Mouse (Mus musculus) embryonic facial prominence, embryonic 13.5 days (tissue): ENCODE measurements around the gene Tnfrsf11a. TPM values are rescaled to one million over a fixed set of nuclear protein-coding genes. Genes with fewer than 3 reads are reported as not detected.

Experiments used
- ATAC-seq: fragments of 200-750 bp; cut with Nextera tagmentation; 2 replicates; pipeline ENCODE4 v1.8.0; 2017; ENCODE audit warnings: low read depth; ENCODE audit not compliant: insufficient number of reproducible peaks, insufficient read depth, low FRiP score, low TSS enrichment
- H3K27ac ChIP-seq: fragments of 300-500 bp; sonication (generic); 2 replicates; pipeline ENCODE4 v1.5.1; 2015; ENCODE audit warnings: moderate library complexity, mild to moderate bottlenecking, inconsistent platforms
- H3K27me3 ChIP-seq: fragments of 300-500 bp; sonication (generic); 2 replicates; pipeline ENCODE4 v1.6.1; 2015; ENCODE audit warnings: mild to moderate bottlenecking, inconsistent platforms
- H3K36me3 ChIP-seq: fragments of 300-500 bp; sonication (generic); 2 replicates; pipeline ENCODE4 v1.6.1; 2015; ENCODE audit warnings: mild to moderate bottlenecking, inconsistent platforms
- H3K4me1 ChIP-seq: fragments of 300-500 bp; sonication (generic); 2 replicates; pipeline ENCODE4 v1.6.1; 2015; ENCODE audit warnings: inconsistent platforms
- H3K4me2 ChIP-seq: fragments of 300-500 bp; sonication (generic); 2 replicates; pipeline ENCODE4 v1.6.1; 2015; ENCODE audit warnings: moderate library complexity, mild to moderate bottlenecking, inconsistent platforms
- H3K4me3 ChIP-seq: fragments of 300-500 bp; sonication (generic); 2 replicates; pipeline ENCODE4 v1.5.1; 2015; ENCODE audit warnings: mild to moderate bottlenecking, inconsistent platforms
- H3K9ac ChIP-seq: fragments of 300-500 bp; sonication (generic); 2 replicates; pipeline ENCODE4 v1.6.1; 2015; ENCODE audit warnings: mild to moderate bottlenecking, inconsistent platforms
- H3K9me3 ChIP-seq: fragments of 300-500 bp; sonication (generic); 2 replicates; pipeline ENCODE4 v1.6.1; 2016; ENCODE audit warnings: inconsistent platforms
- WGBS: fragments of 180-500 bp; shearing (Covaris S2); methylation state at CpG from one replicate; pipeline ENCODE4 v1.1.7; 2015; ENCODE audit warnings: mixed read lengths; 5-methylcytosine and 5-hydroxymethylcytosine counted together
- polyA plus RNA-seq: library from polyadenylated mRNA; unstranded; fragments of >200 nt; fragmentation: Nextera tagmentation; extraction: Ambion mirVana; gene quantifications from 2 replicates; pipeline ENCODE4 v1.2.1, GENCODE M21; 2015

Gene Tnfrsf11a
- polyA plus RNA-seq, 1 experiment from 2014 or later = 0.91 TPM

DNA sequence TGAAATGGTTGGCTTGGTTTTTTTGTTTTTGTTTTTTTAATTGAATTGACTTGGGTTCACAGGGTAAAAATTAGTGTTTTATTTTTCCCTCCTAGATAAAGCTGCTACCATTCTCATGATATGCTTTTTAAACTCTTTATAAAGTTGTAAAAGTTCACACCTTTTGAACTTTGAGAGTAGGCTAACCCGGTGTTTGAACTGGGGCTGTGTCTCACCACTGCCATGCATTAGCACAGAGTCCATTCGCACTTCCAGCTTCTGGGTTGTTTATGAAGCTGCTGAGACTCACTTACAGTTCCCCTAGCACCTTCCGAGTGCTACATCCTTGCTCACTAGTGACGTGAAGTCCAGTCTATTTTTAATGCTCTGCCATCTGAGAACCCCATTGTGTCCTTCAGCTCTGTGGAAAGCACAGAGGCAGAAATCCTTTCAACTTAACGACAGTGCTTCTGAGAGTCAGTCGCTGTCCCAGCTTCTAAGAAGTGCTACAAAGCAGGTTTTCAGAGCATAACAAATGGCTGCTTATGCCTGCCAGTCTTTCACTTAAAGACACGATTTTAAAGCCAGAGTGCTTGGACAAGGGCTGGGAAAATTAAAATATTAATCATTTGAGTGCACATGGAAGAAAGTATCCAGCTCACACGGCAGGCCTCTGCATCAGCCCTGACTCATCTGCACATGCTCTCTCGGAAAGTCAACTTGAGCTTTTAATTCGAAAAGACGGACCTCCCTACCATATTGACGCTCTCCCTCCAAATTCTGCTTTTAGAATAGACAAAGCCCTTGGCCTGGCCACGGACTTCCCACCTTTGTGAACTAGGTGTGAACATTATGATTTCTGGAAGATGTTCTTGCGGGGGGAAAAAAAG is 34.1 kb downstream of the Tnfrsf11a start:
- H3K27ac ChIP-seq = no peak overlapping the region
- H3K4me1 ChIP-seq = peaks cover 15% of the 10 kb centered on the region
- H3K36me3 ChIP-seq = no peaks in the 10 kb centered on the region
- ATAC-seq = no peak
- WGBS = 55% methylated on average over 14 of the region's 14 CpGs
- no peak overlapping the region for H3K9ac ChIP-seq
- no peaks in the 10 kb centered on the region for H3K27me3 ChIP-seq
- H3K9me3 ChIP-seq = no peaks in the 10 kb centered on the region
- no peak overlapping the region for H3K4me2 ChIP-seq
- no peak overlapping the region for H3K4me3 ChIP-seq

DNA sequence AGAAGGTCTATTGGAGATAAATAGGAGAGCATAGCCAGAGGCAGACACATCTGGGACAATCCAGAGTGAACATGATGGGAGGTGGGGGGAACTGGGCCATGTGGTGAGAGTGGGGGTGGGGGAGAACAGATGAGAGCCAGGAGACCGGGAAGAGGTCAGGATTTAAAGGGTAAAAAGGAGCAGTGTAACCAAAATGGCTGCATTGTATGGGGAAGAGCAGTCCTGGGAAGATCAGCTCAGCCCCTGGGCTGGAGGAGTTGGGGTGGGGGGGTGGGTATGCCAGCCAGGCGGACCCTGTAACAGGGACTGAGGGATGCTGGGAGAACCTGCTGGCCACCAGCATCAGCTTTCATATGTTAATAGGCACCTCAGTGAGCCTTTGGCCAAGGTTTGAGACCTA is 34.8 kb downstream of the Tnfrsf11a start:
- no peaks in the 10 kb centered on the region for H3K27me3 ChIP-seq
- H3K9ac ChIP-seq = no peak overlapping the region
- H3K27ac ChIP-seq = no peak overlapping the region
- H3K4me1 ChIP-seq = peaks cover 17% of the 10 kb centered on the region
- H3K9me3 ChIP-seq = no peaks in the 10 kb centered on the region
- H3K4me2 ChIP-seq = no peak overlapping the region
- WGBS = 59% methylated on average over 2 of the region's 2 CpGs
- ATAC-seq = no peak
- no peak overlapping the region for H3K4me3 ChIP-seq
- no peaks in the 10 kb centered on the region for H3K36me3 ChIP-seq

GRCm38 (mm10) chr1:105815736-105816135 is 35.2 kb downstream of the Tnfrsf11a start:
- WGBS = 88% methylated on average over 3 of the region's 3 CpGs

DNA sequence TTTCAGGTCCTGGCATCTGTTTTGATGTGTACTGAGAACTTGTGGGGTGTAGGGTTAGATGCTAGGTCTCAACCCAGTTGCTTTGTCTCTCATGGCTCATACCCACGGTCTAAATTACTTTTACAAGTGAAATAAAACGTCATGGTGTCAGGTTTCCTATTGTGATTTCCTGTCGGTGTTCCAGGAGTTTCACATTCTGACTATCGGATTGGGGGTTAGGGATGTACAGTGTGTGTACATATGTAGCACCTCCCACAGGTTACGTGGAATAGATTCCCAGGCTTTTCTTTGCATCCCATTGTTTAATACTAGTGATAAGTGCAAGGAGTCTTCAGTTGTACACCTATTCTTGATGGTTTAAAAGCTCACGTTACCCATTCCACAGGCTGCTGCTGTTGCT is 38.5 kb downstream of the Tnfrsf11a start:
- no peak overlapping the region for H3K4me3 ChIP-seq
- 29% methylated on average over 6 of the region's 6 CpGs for WGBS
- no peaks in the 10 kb centered on the region for H3K27me3 ChIP-seq
- H3K4me1 ChIP-seq = peaks cover 13% of the 10 kb centered on the region
- no peak overlapping the region for H3K27ac ChIP-seq
- H3K9me3 ChIP-seq = no peaks in the 10 kb centered on the region
- peak overlapping the region; percentile 16; the same call in 1 of the 2 replicates for H3K4me2 ChIP-seq
- no peak for ATAC-seq
- no peak overlapping the region for H3K9ac ChIP-seq
- H3K36me3 ChIP-seq = no peaks in the 10 kb centered on the region

More at GRCm38 (mm10) chr1:105815736-105816135, 35.2 kb downstream of the Tnfrsf11a start:
- no peaks in the 10 kb centered on the region for H3K9me3 ChIP-seq
- no peak overlapping the region for H3K9ac ChIP-seq
- no peaks in the 10 kb centered on the region for H3K27me3 ChIP-seq
- ATAC-seq = no peak
- no peak overlapping the region for H3K27ac ChIP-seq
- no peak overlapping the region for H3K4me2 ChIP-seq
- no peak overlapping the region for H3K4me3 ChIP-seq
- peaks cover 17% of the 10 kb centered on the region for H3K4me1 ChIP-seq
- H3K36me3 ChIP-seq = no peaks in the 10 kb centered on the region

- Histone ChIP-seq H3K4me1 (peaks cover 13% of the 10 kb centered on the region), H3K27ac (no peak overlapping the region), H3K4me3 (no peak overlapping the region), H3K4me2 (peak overlapping the region; percentile 16; the same call in 1 of the 2 replicates), H3K9me3 (no peaks in the 10 kb centered on the region), H3K36me3 (no peaks in the 10 kb centered on the region), H3K9ac (no peak overlapping the region), H3K27me3 (no peaks in the 10 kb centered on the region)
- 38% methylated on average over 7 of the region's 7 CpGs for WGBS
- ATAC-seq = peak; percentile 50; the same call in 1 of the 2 replicates
These were observed 39.2 kb downstream of the Tnfrsf11a start for GRCm38 (mm10) chr1:105819740-105820139.

GRCm38 (mm10) chr1:105824356-105824755 is 43.8 kb downstream of the Tnfrsf11a start:
- 97% methylated on average over 4 of the region's 4 CpGs for WGBS
- no peak for ATAC-seq
- H3K4me1 ChIP-seq = peaks cover 5% of the 10 kb centered on the region

GRCm38 (mm10) chr1:105824980-105825379 is 44.5 kb downstream of the Tnfrsf11a start:
- H3K4me2 ChIP-seq = no peak overlapping the region
- no peak overlapping the region for H3K4me3 ChIP-seq
- H3K36me3 ChIP-seq = no peaks in the 10 kb centered on the region
- no peak for ATAC-seq
- no peaks in the 10 kb centered on the region for H3K9me3 ChIP-seq
- no peak overlapping the region for H3K9ac ChIP-seq
- no peak overlapping the region for H3K27ac ChIP-seq
- H3K27me3 ChIP-seq = no peaks in the 10 kb centered on the region
- 76% methylated on average over 4 of the region's 4 CpGs for WGBS
- no peaks in the 10 kb centered on the region for H3K4me1 ChIP-seq

More at GRCm38 (mm10) chr1:105824356-105824755, 43.8 kb downstream of the Tnfrsf11a start:
- no peaks in the 10 kb centered on the region for H3K27me3 ChIP-seq
- no peaks in the 10 kb centered on the region for H3K36me3 ChIP-seq
- H3K4me3 ChIP-seq = no peak overlapping the region
- no peak overlapping the region for H3K9ac ChIP-seq
- no peaks in the 10 kb centered on the region for H3K9me3 ChIP-seq
- H3K27ac ChIP-seq = no peak overlapping the region
- H3K4me2 ChIP-seq = no peak overlapping the region

- WGBS = 85% methylated on average over 7 of the region's 7 CpGs
- no peak for ATAC-seq
- H3K4me1 ChIP-seq = no peaks in the 10 kb centered on the region
- no peak overlapping the region for H3K9ac ChIP-seq
- H3K4me3 ChIP-seq = no peak overlapping the region
- no peak overlapping the region for H3K27ac ChIP-seq
- no peaks in the 10 kb centered on the region for H3K27me3 ChIP-seq
- H3K9me3 ChIP-seq = no peaks in the 10 kb centered on the region
- H3K36me3 ChIP-seq = no peaks in the 10 kb centered on the region
- H3K4me2 ChIP-seq = no peak overlapping the region
These were observed 46.9 kb downstream of the Tnfrsf11a start for GRCm38 (mm10) chr1:105827374-105827773.

DNA sequence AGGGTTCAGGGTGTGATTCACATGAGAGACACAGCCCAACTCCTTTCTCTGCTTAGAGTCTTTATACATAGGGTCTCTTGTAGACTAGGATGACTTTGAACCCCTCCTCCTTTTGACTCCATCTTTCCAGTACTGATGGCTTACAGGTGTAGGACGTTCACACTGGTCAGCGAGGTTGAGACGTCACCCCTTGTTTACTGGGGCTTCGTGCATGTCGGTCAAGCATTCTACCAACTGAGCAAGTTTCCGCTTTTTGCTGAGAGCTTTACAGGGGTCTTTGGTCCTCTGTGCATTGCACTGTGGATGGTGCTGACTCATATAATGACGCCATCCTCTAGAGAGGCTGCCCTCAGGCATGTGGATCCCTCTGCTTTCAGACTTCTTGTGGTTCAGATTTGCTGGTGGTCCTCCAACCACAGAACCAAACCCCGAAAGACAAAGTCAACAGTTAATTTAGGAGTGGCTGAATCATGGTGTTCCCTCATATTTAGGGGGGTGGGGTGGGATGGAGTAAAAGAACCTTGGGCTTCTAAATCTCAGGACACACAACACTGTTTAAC is 47.3 kb downstream of the Tnfrsf11a start:
- no peaks in the 10 kb centered on the region for H3K36me3 ChIP-seq
- H3K27ac ChIP-seq = no peak overlapping the region
- no peaks in the 10 kb centered on the region for H3K27me3 ChIP-seq
- H3K9me3 ChIP-seq = no peaks in the 10 kb centered on the region
- WGBS = 84% methylated on average over 8 of the region's 8 CpGs
- ATAC-seq = no peak
- no peaks in the 10 kb centered on the region for H3K4me1 ChIP-seq
- no peak overlapping the region for H3K4me2 ChIP-seq
- H3K9ac ChIP-seq = no peak overlapping the region
- H3K4me3 ChIP-seq = no peak overlapping the region

DNA sequence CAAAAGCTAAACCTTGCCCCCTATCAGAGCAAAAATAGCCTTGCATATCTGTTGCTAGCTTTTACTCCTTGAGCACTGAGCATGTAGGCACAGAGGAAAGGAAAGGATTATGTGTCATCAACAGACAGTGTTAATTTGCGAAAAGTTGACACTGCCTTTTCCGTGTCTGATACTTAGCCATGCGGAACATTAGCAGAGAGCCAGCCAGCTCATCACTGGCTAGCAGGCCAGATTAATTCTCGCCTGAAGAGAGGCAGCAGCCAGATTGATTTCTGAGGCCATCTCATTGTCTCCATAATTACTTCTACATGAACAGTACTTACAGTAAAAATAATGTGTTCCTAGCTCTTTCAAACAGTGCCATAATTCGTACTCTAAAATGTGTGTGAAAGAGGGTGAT is 48.7 kb downstream of the Tnfrsf11a start:
- Histone ChIP-seq H3K4me2 (no peak overlapping the region), H3K4me3 (no peak overlapping the region), H3K27ac (no peak overlapping the region), H3K9me3 (no peaks in the 10 kb centered on the region), H3K27me3 (no peaks in the 10 kb centered on the region), H3K9ac (no peak overlapping the region), H3K36me3 (no peaks in the 10 kb centered on the region), H3K4me1 (no peaks in the 10 kb centered on the region)
- no peak for ATAC-seq
- 69% methylated on average over 5 of the region's 5 CpGs for WGBS

DNA sequence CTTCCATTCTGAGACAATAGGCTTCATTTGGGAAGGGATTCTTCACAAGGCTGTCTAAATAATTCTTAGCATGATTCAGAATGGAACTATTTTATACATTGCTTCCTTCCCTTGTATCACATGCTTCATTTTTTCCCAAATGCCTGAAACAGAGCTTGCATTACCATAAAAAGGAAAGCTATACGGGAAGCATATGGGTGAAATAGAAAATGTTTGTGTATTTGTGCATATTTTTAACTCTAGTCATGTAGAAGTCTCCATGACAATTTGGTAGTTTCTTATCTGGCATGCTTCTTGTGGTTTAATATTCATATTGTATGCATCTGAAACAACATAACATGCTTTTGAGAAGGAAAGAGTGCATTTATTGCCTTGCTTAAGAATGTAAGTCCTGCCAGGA is 52.3 kb downstream of the Tnfrsf11a start:
- H3K4me2 ChIP-seq = no peak overlapping the region
- no peak overlapping the region for H3K9ac ChIP-seq
- no peaks in the 10 kb centered on the region for H3K9me3 ChIP-seq
- no peak overlapping the region for H3K4me3 ChIP-seq
- WGBS = 64% methylated on average over 1 of the region's 1 CpGs
- no peaks in the 10 kb centered on the region for H3K27me3 ChIP-seq
- no peak overlapping the region for H3K27ac ChIP-seq
- no peaks in the 10 kb centered on the region for H3K4me1 ChIP-seq
- ATAC-seq = no peak
- no peaks in the 10 kb centered on the region for H3K36me3 ChIP-seq

- H3K27me3 ChIP-seq = peaks cover 32% of the 10 kb centered on the region
- no peak overlapping the region for H3K4me3 ChIP-seq
- no peak overlapping the region for H3K27ac ChIP-seq
- no peaks in the 10 kb centered on the region for H3K9me3 ChIP-seq
- H3K36me3 ChIP-seq = no peaks in the 10 kb centered on the region
- no peak for ATAC-seq
- H3K4me1 ChIP-seq = peaks cover 17% of the 10 kb centered on the region
- H3K9ac ChIP-seq = no peak overlapping the region
- WGBS = 13% methylated on average over 10 of the region's 10 CpGs
- H3K4me2 ChIP-seq = peak overlapping the region; percentile 57
These were observed 62.4 kb downstream of the Tnfrsf11a start for GRCm38 (mm10) chr1:105842950-105843349.
